Mouse (Mus musculus) frontal cortex, adult (tissue): ENCODE measurements around the gene Fam19a3.

Experiments used
- ATAC-seq: cut with Nextera tagmentation; 2 replicates; pipeline ENCODE4 v1.9.2; 2017; ENCODE audit warnings: mild to moderate bottlenecking, moderate library complexity, mixed read lengths; ENCODE audit not compliant: low TSS enrichment

Gene Fam19a3

GRCm38 (mm10) chr3:104792360-104793270 is 11.0 kb upstream of the Fam19a3 start:
- no peak for ATAC-seq

DNA sequence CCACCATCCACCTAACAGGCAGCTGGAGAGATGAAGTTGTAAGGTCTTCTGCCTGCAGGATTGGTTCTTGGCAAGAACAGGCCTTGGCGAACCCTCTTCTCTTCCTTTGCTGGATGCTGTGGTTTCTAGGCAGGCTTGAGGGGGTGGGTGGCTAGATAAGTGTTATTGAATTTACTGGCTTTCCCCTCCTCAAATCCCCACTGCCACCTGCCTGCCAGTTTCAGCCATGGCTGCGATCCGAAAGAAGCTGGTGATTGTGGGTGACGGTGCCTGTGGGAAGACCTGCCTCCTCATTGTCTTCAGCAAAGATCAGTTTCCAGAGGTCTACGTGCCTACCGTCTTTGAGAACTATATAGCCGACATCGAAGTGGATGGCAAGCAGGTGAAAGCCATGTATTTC is 10.0 kb upstream of the Fam19a3 start:
- no peak for ATAC-seq

GRCm38 (mm10) chr3:104791017-104791416 is 9.4 kb upstream of the Fam19a3 start:
- ATAC-seq, result no peak

DNA sequence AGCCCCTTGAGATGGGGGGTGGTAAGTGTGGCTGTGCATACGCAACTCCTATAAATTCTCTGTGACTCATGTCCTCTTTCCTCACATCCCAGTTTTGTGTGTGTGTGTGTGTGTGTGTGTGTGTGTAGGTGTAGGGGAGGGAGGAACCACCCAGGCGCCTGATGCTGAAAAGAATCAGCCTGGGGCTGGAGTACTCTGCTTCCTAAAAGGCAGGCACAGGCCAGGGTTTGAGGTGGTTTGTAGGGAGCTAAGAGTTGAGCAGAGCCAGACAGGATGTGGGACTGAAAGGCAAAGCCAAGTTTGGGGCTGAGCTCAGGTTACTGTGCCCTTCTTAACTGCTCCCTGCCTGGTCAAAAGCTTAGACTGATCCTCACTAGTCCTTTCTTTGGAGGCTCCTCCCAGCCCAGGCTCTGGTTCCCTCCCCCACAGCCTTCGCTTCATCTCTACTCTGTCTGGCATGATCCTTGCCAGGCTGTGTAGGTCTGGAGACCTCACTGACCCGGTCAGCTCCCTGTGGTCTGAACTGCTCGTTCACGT is 8.8 kb upstream of the Fam19a3 start:
- ATAC-seq, result peak; percentile 58

DNA sequence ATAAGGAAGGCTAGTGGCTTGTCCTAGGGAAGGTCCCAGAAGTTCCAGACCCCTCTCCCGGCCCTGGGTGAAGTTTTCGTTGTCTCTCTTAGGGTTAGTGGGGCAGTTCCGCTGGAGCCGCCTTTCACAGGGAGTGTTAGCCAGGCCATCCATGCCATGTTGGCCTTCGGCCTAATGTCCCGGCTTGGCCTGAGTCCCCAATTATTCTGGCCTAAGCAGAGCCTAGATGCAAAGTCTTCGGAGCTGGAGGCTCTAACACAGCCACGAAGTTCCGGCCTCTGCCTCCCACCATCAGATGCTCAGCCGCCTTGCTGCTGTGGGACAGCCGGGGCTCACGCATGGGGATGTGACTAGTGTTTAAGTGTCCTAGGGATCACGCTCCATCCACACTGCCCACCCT is 8.2 kb upstream of the Fam19a3 start:
- ATAC-seq, result peak; percentile 11; the same call in 1 of the 2 replicates

DNA sequence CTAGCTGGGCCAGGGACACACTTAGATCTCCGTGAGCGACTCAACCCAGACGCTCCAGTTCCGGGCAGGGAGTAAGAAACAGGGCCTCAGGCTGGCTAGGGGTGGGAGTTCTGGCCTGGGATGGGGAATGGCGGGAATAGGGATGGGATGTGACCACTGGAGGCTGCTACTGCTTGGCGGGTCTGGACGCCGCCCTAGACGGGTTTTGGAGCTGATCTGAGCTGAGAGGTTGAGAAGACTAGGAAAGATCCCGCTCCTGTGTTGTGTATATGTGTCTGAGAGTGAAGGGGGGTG is 7.6 kb upstream of the Fam19a3 start:
- no peak for ATAC-seq

- ATAC-seq, result 0 out of 2 replicates have a peak, but pooled peaks have one; percentile 11
Observed at GRCm38 (mm10) chr3:104788561-104789311, 7.1 kb upstream of the Fam19a3 start.

GRCm38 (mm10) chr3:104788075-104788474 is 6.4 kb upstream of the Fam19a3 start, which contains the start of gene Rhoc:
Rhoc (plus strand) TSS chr3:104788375.
- ATAC-seq, result no peak

GRCm38 (mm10) chr3:104785284-104785683 is 3.6 kb upstream of the Fam19a3 start:
- ATAC-seq, result no peak

GRCm38 (mm10) chr3:104783971-104784500 is 2.4 kb upstream of the Fam19a3 start:
- no peak for ATAC-seq

DNA sequence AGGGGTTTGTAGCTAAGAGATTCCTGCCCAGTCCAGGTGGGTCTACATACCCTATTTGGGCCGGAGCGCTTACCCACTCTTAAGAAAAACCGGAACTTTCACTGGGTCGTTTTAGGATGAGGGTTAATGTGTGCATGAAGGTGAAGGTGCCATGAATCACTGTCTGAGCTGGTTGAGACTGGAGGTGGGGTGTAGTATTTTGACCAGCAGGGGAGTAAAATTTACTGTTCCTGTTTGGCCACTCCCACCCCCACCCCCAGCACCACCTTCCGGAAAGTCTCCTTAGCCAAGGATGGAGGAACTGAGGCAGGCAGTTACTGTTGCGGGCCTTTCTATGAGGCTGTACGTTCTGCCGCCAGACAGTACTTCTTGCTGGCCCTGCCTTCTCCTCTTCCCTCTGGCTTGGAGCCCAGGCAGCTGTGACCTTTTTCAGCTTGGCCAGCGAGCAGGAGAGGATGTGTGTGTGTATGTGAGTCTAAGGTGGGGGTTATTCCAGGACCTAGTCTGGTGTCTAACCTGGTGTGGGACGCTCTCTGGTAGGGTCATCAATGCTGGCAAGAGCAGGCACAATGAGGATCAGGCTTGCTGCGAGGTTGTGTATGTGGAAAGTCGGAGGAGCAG is 531 bp upstream of the Fam19a3 start:
- ATAC-seq, result no peak

DNA sequence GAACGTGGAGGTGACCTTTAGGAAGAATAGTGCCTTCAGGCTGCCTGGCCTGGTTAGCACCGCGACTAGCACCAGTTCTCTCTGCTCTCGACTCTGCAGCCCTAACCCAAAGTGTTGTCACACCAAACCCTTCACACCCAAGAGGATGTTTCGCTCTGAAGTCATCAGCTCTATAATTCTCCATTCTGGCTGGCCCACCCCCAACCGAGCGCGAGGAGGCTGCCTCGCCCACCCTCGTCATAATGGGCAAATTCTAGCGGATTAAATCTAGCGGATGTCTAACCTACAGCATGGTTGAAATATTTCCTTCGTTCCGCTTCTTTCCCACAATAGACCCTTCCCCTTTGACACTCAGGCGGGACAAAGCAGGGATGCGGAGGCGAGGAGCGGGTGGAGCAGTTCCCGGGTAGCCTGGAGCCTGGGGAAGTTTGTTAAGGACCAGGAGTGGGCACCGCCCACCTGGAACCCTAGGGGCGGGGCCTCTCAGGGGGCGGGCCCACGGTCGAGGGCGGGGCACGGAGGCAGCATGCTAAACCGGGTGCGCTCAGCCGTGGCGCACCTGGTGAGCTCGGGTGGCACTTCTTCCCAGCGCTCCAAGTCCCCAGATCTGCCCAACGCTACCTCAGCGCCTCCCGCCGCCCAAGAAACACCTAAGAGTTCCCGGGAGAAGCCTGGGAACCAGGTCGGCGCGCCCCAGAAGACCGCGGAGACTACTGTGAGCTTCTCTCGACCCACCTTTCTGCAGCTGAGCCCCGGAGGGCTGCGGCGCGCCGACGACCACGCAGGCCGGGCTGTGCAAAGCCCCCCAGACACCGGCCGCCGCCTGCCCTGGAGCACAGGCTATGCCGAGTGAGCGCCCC is 849 bp downstream of the Fam19a3 start, which contains the start of gene Ppm1j:
TSS of gene Ppm1j (plus strand) at position 496 of the 860 bp plus-strand sequence.
- 0 out of 2 replicates have a peak, but pooled peaks have one; percentile 6 for ATAC-seq

GRCm38 (mm10) chr3:104779949-104780348 is 1.7 kb downstream of the Fam19a3 start:
- peak; percentile 51; the same call in 1 of the 2 replicates for ATAC-seq

GRCm38 (mm10) chr3:104777342-104777741 is 4.3 kb downstream of the Fam19a3 start:
- peak; percentile 60 for ATAC-seq

- no peak for ATAC-seq
Observed at GRCm38 (mm10) chr3:104773301-104773700, 8.3 kb downstream of the Fam19a3 start.

GRCm38 (mm10) chr3:104771460-104771859 is 10.2 kb downstream of the Fam19a3 start:
- no peak for ATAC-seq

DNA sequence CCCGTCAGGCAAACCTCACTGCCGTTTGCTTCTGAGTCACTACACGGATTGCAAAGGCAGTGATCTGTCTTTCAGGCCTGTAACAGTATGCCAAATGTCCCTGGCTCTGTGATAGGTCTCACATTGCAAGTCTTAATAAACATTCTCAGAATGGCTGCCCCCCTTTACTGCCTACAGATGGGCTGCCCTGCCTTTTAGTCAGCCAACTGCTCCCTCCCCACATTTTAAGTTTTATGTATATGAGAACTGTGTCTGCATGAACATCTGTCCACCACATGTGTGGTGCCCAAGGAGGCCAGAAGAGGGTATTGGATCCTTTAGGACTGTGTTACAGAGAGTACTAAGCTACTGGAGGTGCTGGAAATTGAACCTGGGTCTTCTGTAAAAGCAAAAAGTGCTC is 10.7 kb downstream of the Fam19a3 start:
- ATAC-seq, result no peak

DNA sequence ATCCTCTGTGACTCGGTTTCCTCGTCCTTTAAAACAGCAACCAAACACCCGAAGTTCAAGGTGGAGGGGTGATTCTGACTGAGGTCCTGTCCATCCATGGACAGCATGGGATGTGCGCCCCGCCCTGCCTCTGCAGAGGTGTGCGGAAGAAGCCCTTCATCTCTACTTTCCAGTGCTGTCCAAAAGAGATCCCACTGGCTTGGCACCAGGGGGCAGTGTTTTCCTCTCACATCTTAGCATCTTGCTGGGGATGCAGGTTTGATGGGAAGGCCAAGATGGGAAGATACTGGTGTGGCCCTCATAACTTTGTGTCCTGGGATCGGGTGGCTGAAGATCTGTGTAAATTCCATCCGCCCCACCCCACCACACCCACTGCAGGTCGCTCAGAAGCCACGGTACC is 11.6 kb downstream of the Fam19a3 start:
- peak; percentile 84 for ATAC-seq

DNA sequence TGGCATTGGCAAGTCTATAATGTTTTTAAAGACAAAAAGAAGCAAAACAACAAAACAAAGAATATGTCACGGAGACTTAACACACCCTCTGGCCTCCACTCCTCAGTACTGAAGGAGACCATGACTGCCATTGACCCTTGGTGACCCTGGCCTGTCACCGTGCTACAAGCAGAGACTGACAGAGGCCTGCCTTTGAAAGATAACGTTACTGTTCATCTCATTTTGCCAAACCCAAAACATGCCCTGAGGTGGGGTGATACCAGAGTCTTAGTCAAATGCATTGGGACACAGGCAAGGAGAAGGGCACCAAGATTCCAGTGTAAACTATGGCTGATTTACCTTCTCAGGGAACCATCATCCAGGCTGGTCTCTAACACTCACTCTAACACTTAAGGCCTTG is 12.5 kb downstream of the Fam19a3 start:
- no peak for ATAC-seq

- no peak for ATAC-seq
Observed at GRCm38 (mm10) chr3:104767716-104768115, 13.9 kb downstream of the Fam19a3 start.

GRCm38 (mm10) chr3:104767141-104767540 is 14.5 kb downstream of the Fam19a3 start:
- no peak for ATAC-seq
